Mouse (Mus musculus): ENCODE data around the gene Midn.

DNA sequence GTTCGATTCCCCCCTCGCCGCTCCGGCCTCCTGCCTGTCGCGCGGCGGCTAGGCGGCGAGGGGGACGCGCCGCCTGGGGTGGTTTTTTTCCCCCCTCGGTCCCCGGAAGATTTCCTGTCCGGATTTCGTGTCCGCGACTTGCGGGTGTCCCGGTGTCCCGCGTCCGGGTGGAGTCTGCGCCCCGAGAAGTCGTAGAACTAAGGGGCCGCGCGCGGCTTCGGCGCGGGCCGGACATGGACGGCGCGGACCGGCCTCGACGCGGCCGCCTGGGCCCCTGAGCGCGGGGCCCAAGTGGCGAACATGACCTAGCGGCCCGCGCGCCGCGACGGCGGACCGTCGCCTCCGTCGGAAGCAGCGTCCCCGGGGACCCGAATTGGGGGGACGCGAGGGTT, 32.1 kb upstream of the Midn start:
- TF ChIP-seq CTCF (IDR thresholded peaks at IDR 0.05) (no peak), POLR2A (IDR thresholded peaks at IDR 0.05; ENCODE audit: insufficient read depth, low read depth, low read length) (no peak)

All from heart, adult 2 months (tissue).